Mouse (Mus musculus) hindbrain, postnatal 0 days (tissue): ENCODE data around the gene Arl13b. TPM values are rescaled to one million over a fixed set of nuclear protein-coding genes. Genes with fewer than 3 reads are reported as not detected.

Experiments
- ATAC-seq: fragments of 200-750 bp; cut with Nextera tagmentation; 2 replicates; pipeline ENCODE4 v1.8.0; 2017; ENCODE audit warnings: mild to moderate bottlenecking, moderate TSS enrichment, moderate library complexity
- DNase-seq: peaks from one replicate; pipeline ENCODE4 v3.0.0-alpha.2; 2015; ENCODE audit warnings: low spot score
- H3K27ac ChIP-seq: fragments of 300-500 bp; sonication (generic); 2 replicates; pipeline ENCODE4 v1.5.1; 2014; ENCODE audit warnings: mild to moderate bottlenecking
- H3K27me3 ChIP-seq: fragments of 300-500 bp; sonication (generic); 2 replicates; pipeline ENCODE4 v1.6.1; 2014; ENCODE audit warnings: low read length, mixed read lengths; ENCODE audit not compliant: insufficient read depth
- H3K36me3 ChIP-seq: fragments of 300-500 bp; sonication (generic); 2 replicates; pipeline ENCODE4 v1.6.1; 2014; ENCODE audit warnings: low read length, mixed read lengths; ENCODE audit not compliant: insufficient read depth
- H3K4me1 ChIP-seq: fragments of 300-500 bp; sonication (generic); 2 replicates; pipeline ENCODE4 v1.6.1; 2014; ENCODE audit warnings: antibody characterized with exemption, low read length, mixed read lengths; ENCODE audit not compliant: insufficient read depth
- H3K4me2 ChIP-seq: fragments of 300-500 bp; sonication (generic); 2 replicates; pipeline ENCODE4 v1.6.1; 2014; ENCODE audit warnings: low read depth, mild to moderate bottlenecking, low read length, moderate library complexity, mixed read lengths
- H3K4me3 ChIP-seq: fragments of 300-500 bp; sonication (generic); 2 replicates; pipeline ENCODE4 v1.5.1; 2014; ENCODE audit warnings: low read length
- H3K9ac ChIP-seq: fragments of 300-500 bp; sonication (generic); replicated peaks from 2 replicates; pipeline ENCODE4 v1.6.1; 2014; ENCODE audit warnings: mild to moderate bottlenecking, low read length, moderate library complexity, mixed read lengths
- H3K9me3 ChIP-seq: fragments of 300-500 bp; sonication (generic); 2 replicates; pipeline ENCODE4 v1.6.1; 2016; ENCODE audit warnings: low read length, mixed read lengths
- CTCF ChIP-seq: IDR thresholded peaks from 2 replicates; pipeline ENCODE4 v1.5.1; 2016; ENCODE audit warnings: antibody characterized with exemption, control low read depth, low read depth
- WGBS: fragments of 180-500 bp; shearing (Covaris S2); extraction: QIAGEN DNeasy Blood & Tissue Kit; methylation state at CpG from one replicate; pipeline ENCODE4 v1.1.7; 2014; 5-methylcytosine and 5-hydroxymethylcytosine counted together
- microRNA-seq, 2 experiments: library from miRNA; unstranded; fragments of <30 nt; microRNA quantifications; one replicate each; pipeline ENCODE4; 2016
- polyA plus RNA-seq: library from polyadenylated mRNA; unstranded; fragments of >200 nt; fragmentation: Nextera tagmentation; extraction: Ambion mirVana; gene quantifications from 2 replicates; pipeline ENCODE4 v1.2.1, GENCODE M21; 2015
- total RNA-seq: library from RNA; depleted of rRNA; stranded (reverse); fragments of >200 nt; gene quantifications from 2 replicates; pipeline ENCODE4 v1.2.3, GENCODE M21; 2014; rRNA removed

Arl13b gene
- total and polyA plus RNA-seq, 2 experiments from 2014 or later = 7.0 to 12.3 TPM

DNA sequence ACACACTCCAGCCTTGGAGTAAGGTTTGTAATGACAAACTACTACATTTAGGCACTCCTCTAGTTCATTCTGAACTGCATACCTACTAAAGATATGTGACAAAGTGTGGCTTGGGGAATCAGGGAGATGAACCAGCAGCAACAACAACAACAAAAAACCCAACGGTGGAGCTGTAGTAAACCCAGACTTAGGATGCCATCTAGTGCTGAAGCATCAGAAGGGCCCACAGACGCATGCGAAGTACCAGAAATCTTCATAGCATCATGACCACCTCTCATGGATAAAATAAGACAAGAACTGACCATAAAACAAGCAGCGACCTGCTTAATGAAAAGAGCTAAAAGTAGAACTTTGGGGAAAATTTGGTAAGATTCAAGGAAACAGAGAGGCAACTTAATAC is 73.4 kb downstream of the Arl13b start:
- ATAC-seq (no peak), DNase-seq (peak; percentile 18)
- Histone ChIP-seq H3K4me1 (no peaks in the 10 kb centered on the region), H3K27ac (no peak overlapping the region), H3K9ac (no peak overlapping the region), H3K27me3 (no peaks in the 10 kb centered on the region), H3K36me3 (no peaks in the 10 kb centered on the region), H3K4me2 (no peak overlapping the region), H3K4me3 (no peak overlapping the region), H3K9me3 (no peaks in the 10 kb centered on the region)
- WGBS = 79% methylated on average over 4 of the region's 4 CpGs
- peak; percentile 52 for TF ChIP-seq CTCF

DNA sequence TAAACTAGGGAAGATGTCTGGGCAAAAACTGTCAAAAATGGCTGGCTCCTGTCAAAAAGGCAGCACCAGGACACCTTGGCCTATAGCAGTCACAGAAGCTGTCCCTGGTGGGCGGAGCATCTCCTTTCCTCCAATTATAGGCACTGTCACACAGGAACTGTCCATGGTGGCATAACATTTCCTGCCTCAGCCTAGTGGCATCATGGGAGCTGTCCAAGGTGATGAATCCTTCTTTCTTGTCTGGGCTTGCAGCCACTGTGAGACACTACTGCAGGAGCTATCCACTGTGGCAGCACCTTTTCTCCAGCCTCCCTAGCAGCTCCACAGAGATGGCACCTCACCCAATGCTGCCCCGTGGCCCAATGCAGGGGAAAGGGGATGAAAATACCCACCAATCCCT is 88.5 kb downstream of the Arl13b start:
- no peak for DNase-seq
- Histone ChIP-seq H3K27ac (no peak overlapping the region), H3K9ac (no peak overlapping the region), H3K36me3 (no peaks in the 10 kb centered on the region), H3K4me1 (no peaks in the 10 kb centered on the region), H3K4me2 (no peak overlapping the region), H3K27me3 (no peaks in the 10 kb centered on the region), H3K4me3 (no peak overlapping the region), H3K9me3 (no peaks in the 10 kb centered on the region)
- ATAC-seq = no peak
- WGBS = 91% methylated on average over 2 of the region's 2 CpGs
- TF ChIP-seq CTCF = no peak

DNA sequence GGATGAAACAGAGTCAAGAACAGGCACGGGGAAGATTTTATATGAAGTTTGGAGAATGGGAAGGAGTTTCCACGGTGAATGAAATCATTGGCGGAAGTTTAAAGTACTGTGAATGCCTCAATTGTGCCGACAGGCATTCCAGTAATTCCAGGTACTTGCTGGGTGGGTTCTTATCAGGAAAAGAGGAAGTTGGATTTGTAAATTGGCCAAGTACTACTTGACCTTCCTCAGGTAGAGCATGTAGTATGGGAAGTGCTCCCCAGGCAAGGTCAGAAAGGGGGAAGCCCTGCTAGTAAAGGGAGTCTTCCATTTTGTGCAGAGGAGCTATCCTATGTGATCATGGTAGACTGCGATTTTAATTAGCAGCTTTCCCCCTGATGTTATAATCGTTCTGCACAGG is 91.5 kb downstream of the Arl13b start:
- Histone ChIP-seq H3K27ac (no peak overlapping the region), H3K4me2 (no peak overlapping the region), H3K9me3 (no peaks in the 10 kb centered on the region), H3K9ac (no peak overlapping the region), H3K4me3 (no peak overlapping the region), H3K36me3 (no peaks in the 10 kb centered on the region), H3K4me1 (no peaks in the 10 kb centered on the region), H3K27me3 (no peaks in the 10 kb centered on the region)
- no peak for DNase-seq
- WGBS = 92% methylated on average over 6 of the region's 6 CpGs
- no peak for ATAC-seq
- no peak for TF ChIP-seq CTCF

DNA sequence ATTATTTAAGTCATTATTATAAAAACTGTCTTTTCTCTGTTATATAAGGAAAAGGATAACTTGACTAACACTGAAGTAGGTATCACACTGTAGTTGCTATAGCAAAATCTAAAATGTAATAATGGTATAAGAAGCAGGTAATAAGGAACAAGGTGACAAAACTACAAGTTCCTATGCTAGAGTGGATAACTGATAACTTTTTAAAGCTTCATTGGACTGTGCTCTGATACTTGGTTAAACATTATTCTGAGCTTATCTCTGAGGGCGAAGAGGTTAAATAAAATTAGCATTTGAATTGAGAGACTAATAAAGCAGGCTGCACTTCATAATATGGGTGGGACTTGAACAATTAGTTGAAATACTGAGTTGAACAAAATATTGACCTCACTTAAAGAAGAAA is 93.2 kb downstream of the Arl13b start:
- Histone ChIP-seq H3K9me3 (no peaks in the 10 kb centered on the region), H3K9ac (no peak overlapping the region), H3K36me3 (no peaks in the 10 kb centered on the region), H3K4me1 (no peaks in the 10 kb centered on the region), H3K4me3 (no peak overlapping the region), H3K27me3 (no peaks in the 10 kb centered on the region), H3K27ac (no peak overlapping the region), H3K4me2 (no peak overlapping the region)
- 83% methylated on average over 1 of the region's 1 CpGs for WGBS
- DNase-seq = no peak
- no peak for TF ChIP-seq CTCF
- ATAC-seq = no peak

DNA sequence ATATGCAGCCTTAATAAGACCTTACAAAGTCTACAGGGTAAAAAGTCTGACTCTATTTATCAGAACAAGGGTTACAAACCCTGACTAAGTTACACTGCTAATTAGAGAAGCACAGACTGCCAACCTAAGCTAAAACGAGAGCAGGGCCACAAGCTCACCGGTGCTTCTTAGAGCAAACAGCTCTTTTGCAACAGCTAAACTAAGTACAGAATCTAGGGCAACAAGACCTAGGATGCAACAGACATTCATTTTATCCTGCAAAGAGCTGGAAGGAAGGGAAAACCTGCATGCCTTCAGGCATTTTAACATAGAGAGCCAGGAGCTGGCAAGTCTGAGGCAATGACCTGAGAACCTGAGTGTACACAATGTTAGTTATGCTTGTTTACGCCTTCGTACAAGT is 93.8 kb downstream of the Arl13b start:
- no peaks in the 10 kb centered on the region for H3K4me1 ChIP-seq
- no peak overlapping the region for H3K4me2 ChIP-seq
- H3K36me3 ChIP-seq = no peaks in the 10 kb centered on the region
- no peaks in the 10 kb centered on the region for H3K27me3 ChIP-seq
- DNase-seq (no peak), ATAC-seq (no peak)
- no peaks in the 10 kb centered on the region for H3K9me3 ChIP-seq
- no peak for TF ChIP-seq CTCF
- H3K9ac ChIP-seq = no peak overlapping the region
- no peak overlapping the region for H3K4me3 ChIP-seq
- WGBS = 81% methylated on average over 4 of the region's 4 CpGs
- no peak overlapping the region for H3K27ac ChIP-seq

DNA sequence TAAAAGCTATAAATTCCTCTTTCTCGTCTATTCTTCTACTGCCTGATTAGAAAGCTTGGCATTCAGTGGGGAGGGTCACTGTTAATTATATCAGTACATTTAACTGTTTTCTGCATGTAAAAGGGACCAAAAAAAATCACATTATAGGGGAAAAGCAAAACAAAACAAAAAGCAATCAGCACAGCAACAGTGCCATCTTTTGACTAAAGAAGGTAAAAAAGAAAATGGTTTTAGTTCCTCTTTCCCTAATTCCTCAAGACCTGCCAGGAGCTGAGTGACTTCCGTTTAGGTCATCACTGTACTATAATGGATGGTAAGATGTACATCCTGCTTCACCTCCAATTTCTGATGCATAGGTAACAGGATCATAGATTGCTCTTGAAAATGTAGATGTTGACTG is 101.0 kb downstream of the Arl13b start:
- peak; percentile 59 for TF ChIP-seq CTCF
- WGBS = 52% methylated on average over 2 of the region's 2 CpGs
- Histone ChIP-seq H3K27ac (no peak overlapping the region), H3K4me2 (no peak overlapping the region), H3K9me3 (no peaks in the 10 kb centered on the region), H3K27me3 (no peaks in the 10 kb centered on the region), H3K4me3 (no peak overlapping the region), H3K36me3 (no peaks in the 10 kb centered on the region), H3K4me1 (no peaks in the 10 kb centered on the region), H3K9ac (no peak overlapping the region)
- DNase-seq (peak; percentile 60), ATAC-seq (no peak)

Small RNAs within 50 kb of the gene (microRNA-seq; reads per million reads assigned to microRNA genes)
- 0 reads per million in 2 experiments for gene Gm25986

Other genes with a start within 250 kb of the Arl13b start
- 8.9 and 9.9 TPM in 2 replicates for gene Nsun3, start 60.2 kb downstream of the Arl13b start, total RNA-seq
- gene Nsun3, start 60.2 kb downstream of the Arl13b start, polyA plus RNA-seq = 8.6 and 8.7 TPM in 2 replicates
- not detected in 2 replicates for gene Stx19, start 32.4 kb downstream of the Arl13b start, total RNA-seq
- 0.16 TPM in 2 replicates for gene Stx19, start 32.4 kb downstream of the Arl13b start, polyA plus RNA-seq
- 6.5 and 8.0 TPM in 2 replicates for gene Pros1, start 7.3 kb upstream of the Arl13b start, total RNA-seq
- 10.6 and 11.8 TPM in 2 replicates for gene Pros1, start 7.3 kb upstream of the Arl13b start, polyA plus RNA-seq